Mouse (Mus musculus) right cerebral cortex, postnatal 10 days (tissue): ENCODE data around the gene Sec14l1.

Experiments
- DNase-seq, 2 experiments: peaks; one replicate each; pipeline ENCODE4 v3.0.0; 2021; ENCODE audit warnings: low spot score in 2 of 2

The Sec14l1 gene

DNA sequence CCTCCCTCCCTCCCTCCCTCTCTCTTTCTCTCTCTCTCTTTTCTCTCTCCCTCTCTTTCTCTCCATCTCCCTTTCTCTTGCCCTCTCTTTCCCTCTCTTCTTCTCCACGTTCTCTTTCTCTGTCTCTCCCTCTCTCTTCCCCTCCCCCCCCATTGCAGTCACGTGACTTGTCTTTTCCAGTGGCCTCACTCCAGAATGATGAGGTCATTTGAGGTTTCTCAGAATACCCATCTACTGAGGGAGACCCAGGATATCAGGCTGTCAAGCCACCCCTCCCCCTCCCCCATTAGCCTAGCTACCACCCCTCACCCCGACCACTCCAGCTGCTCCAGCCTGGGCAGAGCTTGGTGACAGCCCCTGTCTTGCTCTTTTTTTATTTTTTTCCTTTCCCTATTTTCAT, 68.3 kb downstream of the Sec14l1 start:
- DNase-seq: no peak

DNA sequence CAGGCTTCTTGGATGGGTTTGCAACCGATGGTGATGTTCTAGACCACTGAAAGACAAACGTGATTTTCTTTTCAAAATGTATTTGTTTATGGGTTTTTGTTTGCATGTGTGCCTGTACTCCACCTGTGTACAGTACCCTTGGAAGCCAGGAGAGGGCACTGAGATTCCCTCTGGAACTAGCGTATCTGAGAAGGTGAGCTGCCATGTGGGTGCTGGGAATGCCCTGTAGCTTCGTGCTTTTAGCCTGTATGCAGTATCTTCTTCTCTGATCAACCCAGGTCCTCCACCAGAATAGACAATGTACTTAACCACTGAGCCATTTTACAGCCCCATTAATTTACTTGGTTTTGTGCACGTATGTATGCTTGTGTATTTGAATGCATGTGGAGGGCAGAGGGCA, 68.9 kb downstream of the Sec14l1 start:
- DNase-seq: no peak

DNA sequence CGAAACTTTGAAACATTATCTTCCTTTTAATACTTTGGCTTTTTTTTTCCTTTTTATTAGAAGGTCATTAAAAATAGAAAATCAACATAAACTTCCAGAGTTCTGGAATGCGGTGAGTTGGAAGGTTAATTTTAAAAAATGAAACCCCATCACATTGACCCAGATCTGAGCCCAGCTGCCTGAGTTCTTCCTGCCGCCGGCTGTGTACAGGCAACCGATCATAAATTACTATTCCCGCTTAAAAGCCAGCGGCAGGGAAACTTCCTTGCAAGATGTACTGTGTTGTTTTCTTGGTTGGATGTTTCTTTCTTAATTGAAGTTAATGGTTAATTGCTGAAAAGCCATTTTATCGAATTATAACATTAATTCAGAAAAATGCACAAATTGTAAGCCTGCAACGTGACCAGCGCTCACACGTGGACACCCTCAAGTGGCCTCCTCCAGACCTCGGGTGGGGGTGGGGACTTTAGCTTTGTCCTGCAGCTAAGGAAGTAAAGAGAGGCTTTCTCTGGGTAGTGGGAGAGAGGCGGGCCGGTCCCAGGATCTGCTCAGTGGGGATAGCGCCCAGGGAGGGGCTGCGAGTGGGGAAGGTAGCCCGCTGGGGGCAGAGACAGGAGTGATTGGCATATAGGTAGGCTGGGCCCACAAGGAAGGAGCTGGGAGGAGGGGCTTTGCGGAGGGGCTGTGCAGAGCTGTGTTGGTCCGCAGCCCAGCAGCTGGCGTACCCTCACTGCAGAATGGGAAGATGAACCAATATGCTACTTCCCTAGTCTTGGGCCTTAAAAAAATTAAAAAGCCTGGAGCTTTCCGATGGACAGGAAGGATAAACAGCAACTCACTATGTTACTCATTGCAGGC, 70.3 kb downstream of the Sec14l1 start:
- no peak for DNase-seq

DNA sequence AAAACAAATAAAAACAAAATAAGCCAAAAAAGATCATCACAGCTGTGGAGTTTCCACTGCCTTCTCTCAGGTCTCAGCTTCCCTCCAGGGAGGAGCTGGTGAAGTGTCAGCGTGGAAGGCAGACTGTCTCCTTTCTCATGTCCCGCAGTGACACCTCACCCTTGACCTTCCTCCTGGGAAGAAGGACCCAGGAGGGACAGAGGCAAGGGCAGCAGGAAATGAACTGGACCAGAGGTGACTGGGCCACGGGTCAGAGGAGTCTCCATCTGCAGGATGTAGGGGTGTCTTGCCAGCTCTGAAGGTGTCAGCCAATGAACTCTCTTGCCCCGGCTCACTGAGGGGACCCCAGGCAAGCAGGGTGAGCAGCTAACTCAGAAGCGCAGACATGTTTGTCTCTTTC, 76.6 kb downstream of the Sec14l1 start:
- DNase-seq: peak in 1 of 2 experiments; percentile 19

DNA sequence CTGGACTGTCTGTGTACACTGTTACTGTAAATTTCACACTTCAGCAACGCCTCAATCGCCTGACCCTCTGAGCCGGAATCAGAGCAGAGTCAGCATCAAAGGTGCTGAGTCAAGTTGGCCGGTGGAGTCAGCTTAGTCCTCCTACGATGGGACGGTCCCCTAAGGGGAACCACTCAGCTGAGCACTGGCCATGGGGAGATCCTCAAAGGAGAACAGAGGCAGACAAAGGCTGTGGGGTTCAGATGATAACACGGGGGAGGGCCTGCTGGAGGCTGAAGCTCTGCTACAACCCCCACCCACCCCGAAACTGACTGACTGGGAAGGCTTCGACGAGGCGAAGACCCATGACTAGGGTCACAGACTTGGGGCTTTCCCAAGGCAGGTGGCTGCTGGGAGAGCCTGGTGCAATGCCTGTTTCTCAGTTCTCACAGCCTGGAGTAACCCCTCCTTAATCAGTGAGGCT, 79.5 kb downstream of the Sec14l1 start:
- DNase-seq: no peak

DNA sequence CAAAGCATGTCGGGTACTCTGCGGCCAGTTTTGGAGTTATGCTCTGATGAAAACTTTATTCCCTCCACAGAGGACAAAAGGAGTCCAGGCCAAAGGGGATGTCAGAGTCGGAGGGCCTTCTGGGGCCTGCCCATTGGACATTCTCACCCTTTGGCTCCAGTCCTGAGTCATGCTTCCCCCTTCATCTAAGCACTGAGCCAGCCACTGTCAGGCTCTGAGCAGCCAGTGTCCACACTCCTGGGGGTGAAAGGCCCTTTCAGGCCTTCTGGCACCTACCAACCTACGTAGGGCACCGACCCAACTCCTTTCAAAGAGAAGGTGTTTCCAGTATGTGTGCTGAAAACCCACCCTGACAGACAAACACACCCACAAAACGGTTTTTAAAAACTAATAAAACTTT, 80.6 kb downstream of the Sec14l1 start:
- no peak for DNase-seq

DNA sequence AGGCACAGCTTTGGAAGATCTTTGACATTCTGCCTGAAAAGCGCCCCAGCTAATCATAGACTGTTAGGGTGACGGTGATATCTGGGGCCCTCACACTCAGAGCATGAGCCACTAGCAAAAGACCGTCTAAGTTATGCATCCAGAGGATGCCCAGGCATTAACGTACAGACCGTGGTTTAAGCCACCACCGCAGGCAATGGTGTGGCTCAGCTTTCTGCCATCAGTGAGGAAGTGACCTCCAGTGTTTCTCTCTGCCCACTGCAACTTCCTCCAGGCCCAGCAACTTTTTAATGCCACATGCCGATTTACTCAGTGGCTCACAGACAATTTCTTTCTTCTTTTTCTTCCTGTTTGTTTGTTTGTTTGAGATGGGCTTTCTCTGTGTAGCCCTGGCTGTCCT, 81.7 kb downstream of the Sec14l1 start:
- no peak for DNase-seq

DNA sequence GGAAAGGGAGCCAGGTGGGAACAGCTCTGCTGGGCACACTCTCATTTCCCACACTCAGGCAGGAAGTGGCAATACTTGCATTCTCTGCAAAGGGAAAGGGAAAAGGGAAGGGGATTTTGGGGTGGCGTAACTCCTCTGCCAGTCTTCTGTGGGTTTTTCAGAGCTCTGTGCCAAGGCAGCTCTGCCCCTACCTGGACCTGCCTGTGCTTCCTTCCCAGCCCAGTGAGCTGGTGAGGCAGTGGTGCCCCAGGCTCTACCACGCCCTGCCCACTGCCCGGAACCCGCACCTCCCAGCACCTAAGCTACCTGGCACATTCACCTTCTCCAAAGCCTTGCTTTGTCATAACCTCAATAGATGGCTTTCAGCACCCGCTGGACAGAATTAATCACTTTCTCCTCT, 83.2 kb downstream of the Sec14l1 start:
- DNase-seq: no peak

DNA sequence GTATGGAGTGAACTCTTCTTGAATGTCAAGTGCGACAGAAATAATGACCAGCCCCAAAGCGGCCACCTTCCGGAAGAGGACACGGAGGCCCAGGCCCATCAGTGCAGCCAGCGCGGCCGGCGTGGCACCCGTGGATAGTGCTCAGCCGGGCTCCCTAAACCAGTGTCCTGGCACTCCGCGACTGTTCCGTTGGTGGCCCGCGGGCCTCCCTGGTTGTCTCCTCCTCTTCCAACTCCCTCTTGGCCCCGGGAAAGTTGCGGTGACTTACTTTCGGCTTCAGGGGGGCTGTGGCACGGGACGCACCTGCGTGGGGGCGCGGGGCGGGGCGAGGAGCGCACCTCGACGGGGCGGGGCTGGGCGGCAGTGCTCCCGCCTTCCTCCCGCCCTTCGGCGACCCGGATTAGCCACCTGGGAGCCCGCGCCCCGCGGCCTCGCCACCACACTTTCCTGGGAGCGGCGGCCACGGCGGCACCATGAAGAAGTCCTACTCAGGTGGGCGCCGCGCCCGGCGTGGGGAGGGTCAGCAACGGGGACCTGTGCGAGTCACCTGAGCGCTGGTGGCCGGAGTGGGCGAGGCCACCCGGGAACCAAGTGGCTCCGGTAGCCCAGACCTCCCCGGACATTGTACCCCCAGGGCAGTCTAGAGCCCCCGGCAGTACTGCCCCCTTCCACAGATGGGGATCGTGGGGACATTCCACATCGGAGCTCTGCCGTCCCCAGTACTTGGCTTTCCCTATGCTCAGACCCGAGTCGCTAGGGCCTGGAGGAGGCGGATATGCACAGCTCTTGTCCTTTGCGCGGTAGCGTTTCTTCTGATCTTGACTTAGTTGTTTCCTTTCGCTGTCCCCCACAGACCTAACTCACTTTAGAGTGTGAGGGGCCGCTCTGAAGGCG, 84.6 kb downstream of the Sec14l1 start, which contains the start of gene Sept9:
Gene Sept9 (plus strand): TSS at position 380 of the 894 bp plus-strand sequence.
- DNase-seq: no peak

DNA sequence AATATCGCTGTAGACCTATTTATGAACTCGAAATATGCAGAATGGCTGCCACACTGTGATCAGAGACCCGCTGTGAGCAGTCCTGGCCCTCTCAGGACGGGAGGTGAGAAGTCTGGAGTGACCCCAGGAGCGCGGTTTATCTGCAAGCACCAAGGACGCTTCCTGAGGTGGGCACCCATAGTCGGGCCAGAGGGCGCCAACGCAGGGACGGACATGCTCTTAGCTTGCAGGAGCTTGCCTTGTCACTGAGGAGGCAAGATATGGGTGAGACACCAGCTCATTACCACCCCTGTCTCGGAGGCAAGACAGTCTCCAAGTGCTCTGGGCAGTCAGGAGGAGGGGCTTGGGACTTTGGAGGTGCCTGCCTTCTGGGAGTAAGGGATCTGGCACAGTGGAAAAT, 86.9 kb downstream of the Sec14l1 start:
- no peak for DNase-seq

DNA sequence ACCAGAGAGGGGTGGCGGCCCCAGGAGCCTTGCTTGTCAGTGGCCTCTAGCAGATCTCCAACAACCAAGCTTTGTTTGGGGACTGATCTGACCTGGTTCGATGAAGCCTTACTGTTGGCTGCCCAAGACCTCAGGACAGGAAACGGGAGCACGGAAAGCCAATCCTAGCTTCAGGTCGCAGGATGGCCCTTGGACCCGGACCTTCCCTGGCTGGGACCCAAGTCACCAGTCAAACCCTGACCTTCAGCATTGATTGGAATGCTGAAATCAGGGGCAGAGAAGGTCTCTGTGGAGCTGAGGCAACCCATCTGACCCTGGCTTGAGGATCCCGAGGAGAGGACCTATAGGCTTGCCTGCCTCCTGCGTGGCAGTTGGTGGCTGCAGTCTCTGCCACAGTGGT, 89.6 kb downstream of the Sec14l1 start:
- no peak for DNase-seq

DNA sequence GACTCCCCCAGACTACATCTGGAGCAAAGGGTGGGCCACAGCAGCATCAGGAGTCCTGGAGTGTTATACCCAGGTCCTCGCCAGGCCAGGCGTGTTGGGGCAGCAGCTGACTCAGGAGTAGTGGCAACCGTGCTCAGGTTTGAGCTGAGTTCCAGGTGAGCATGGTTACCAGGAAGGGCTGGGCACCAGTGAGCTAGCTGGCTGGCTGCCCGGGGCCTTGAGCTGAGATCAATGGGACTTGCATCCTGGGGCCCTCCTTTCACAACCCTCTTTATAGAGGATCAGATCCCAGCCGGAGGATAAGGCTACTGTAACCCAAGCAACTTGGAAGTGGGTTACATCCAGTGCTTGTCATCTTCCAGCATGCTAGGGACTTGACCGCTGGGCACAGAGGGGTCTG, 90.1 kb downstream of the Sec14l1 start:
- DNase-seq: no peak

DNA sequence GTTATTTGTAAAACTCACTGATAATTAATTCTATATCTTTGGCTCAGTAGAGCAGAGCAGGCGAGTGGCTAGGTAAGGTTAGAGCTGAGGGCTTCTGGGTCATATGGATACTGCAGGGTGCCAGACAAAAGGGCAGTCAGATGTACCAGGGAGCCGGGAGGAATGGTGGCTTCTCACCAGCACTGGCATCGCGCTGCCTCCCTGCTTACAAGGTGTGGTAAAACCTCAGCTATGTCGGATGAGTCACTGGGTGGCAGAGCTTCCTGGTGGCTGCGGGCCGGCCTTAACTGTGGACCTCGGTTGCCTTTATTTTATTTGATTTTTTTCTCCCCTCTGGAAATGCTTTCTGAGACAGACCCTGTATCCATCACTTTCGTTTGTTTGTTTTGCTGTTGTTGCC, 90.5 kb downstream of the Sec14l1 start:
- DNase-seq: no peak

DNA sequence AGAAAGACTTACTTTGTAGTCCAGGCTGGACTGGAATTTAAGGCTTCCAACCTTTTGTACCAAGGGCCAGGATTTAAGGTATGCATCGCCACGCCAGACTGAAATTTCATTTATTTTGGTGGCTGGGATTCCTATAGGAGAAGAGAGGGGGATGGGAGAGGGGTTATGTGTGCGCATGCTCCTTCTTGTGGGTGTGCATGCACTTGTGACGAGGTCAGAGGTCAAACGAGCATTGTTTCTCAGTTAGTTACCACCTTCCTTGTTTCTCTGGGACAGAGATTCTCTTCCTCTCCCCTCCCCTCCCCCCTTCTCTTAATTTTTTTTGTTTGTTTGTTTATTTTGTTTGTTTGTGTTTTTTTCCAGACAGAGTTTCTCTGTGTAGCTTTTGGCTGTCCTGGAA, 92.5 kb downstream of the Sec14l1 start:
- DNase-seq: no peak

DNA sequence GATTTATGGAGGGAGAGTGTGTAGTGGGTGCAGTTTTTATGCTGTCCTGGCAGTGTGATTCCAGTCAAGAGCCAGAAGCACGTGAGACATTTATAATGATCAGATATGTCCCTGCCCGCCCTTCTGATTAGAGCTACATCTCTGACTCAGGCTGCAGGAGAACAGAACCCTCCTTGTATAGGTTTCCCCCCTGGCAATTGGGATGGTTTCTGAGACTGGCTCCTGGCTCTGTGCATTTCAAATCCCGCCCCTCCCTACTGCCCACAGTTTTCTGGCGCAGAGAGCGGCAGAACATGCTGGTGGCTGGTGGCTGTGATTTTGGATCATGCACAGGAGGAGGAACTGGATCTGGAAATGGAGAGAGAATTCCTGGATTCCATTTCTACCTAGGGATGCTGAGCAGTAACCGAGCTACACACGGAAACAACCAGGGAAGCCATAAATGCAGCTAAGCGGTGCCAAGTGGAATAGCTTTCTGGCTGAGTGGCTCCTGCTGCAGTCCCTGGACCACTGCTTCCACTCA, 93.2 kb downstream of the Sec14l1 start:
- DNase-seq: peak in 1 of 2 experiments; percentile 50
